Mouse (Mus musculus) bone marrow, adult 2 months (tissue): Measurements from ENCODE around the gene D7Ertd443e.

ENCODE experiments used
- CTCF ChIP-seq: fragments of 200-500 bp; IDR thresholded peaks from 2 replicates; pipeline ENCODE4 v1.5.1; 2011; ENCODE audit warnings: low read length, control low read depth; ENCODE audit not compliant: control insufficient read depth, insufficient read depth
- POLR2A ChIP-seq: fragments of 200-500 bp; IDR thresholded peaks from 2 replicates; pipeline ENCODE4 v1.6.1; 2011; ENCODE audit warnings: low read depth, mild to moderate bottlenecking, control low read depth, low read length, borderline replicate concordance; ENCODE audit not compliant: control insufficient read depth

DNA sequence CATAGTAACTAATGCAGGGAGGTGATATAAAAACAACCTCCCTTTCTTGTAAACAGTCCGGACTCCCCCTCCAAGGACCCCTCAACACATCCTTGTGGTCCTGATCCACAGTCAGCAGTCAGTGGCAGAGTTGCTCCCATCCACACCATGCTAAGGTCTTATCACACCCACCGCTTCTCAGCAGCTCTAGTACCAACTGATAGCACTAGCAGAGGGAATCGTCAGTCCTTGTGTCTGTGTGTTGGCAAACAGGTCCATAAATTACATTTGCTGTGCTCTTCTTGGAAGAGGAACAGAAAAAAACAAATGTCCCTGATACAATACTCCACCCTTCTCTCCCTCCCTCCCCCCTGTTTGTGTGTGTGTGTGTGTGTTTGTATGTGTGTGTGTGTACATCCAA is 46.2 kb upstream of the D7Ertd443e start:
- TF ChIP-seq CTCF (no peak), POLR2A (no peak)
